Mouse (Mus musculus): ENCODE data around the gene Fstl4. TPM values are rescaled to one million over a fixed set of nuclear protein-coding genes. Genes with fewer than 3 reads are reported as not detected.

Gene Fstl4
- polyA plus RNA-seq, 1 experiment: 0.49 TPM

GRCm38 (mm10) chr11:53197111-53197510, 432.7 kb downstream of the Fstl4 start:
- H3K4me1 ChIP-seq (ENCODE audit: control insufficient read depth, insufficient read depth, insufficient read length, low read length): no peaks in the 10 kb centered on the region
- H3K27me3 ChIP-seq (ENCODE audit: control insufficient read depth, insufficient read depth, low read length): no peaks in the 10 kb centered on the region
- no peaks in the 10 kb centered on the region for H3K36me3 ChIP-seq (ENCODE audit: control insufficient read depth, insufficient read depth, low read length)
- TF ChIP-seq POLR2A (IDR thresholded peaks at IDR 0.05; ENCODE audit: low read depth, low read length): no peak
- TF ChIP-seq CTCF (IDR thresholded peaks at IDR 0.05; ENCODE audit: extremely low read depth, insufficient read length, insufficient replicate concordance, low read depth, low read length): no peak
- no peak overlapping the region for H3K4me3 ChIP-seq (ENCODE audit: low read depth, low read length)
- WGBS: 88% methylated on average over 2 of the region's 2 CpGs
- H3K27ac ChIP-seq (ENCODE audit: insufficient read depth, low read depth, low read length): no peak overlapping the region

- no peaks in the 10 kb centered on the region for H3K27me3 ChIP-seq (ENCODE audit: control insufficient read depth, insufficient read depth, low read length)
- TF ChIP-seq CTCF (IDR thresholded peaks at IDR 0.05; ENCODE audit: extremely low read depth, insufficient read length, insufficient replicate concordance, low read depth, low read length): no peak
- no peak for TF ChIP-seq POLR2A (IDR thresholded peaks at IDR 0.05; ENCODE audit: low read depth, low read length)
- no peaks in the 10 kb centered on the region for H3K4me1 ChIP-seq (ENCODE audit: control insufficient read depth, insufficient read depth, insufficient read length, low read length)
- no peak overlapping the region for H3K4me3 ChIP-seq (ENCODE audit: low read depth, low read length)
- no peaks in the 10 kb centered on the region for H3K36me3 ChIP-seq (ENCODE audit: control insufficient read depth, insufficient read depth, low read length)
- 87% methylated on average over 2 of the region's 2 CpGs for WGBS
- H3K27ac ChIP-seq (ENCODE audit: insufficient read depth, low read depth, low read length): no peak overlapping the region
Observed at GRCm38 (mm10) chr11:53202459-53203250, 438.2 kb downstream of the Fstl4 start.

GRCm38 (mm10) chr11:53210876-53211275, 446.4 kb downstream of the Fstl4 start:
- TF ChIP-seq CTCF (IDR thresholded peaks at IDR 0.05; ENCODE audit: extremely low read depth, insufficient read length, insufficient replicate concordance, low read depth, low read length) (no peak), POLR2A (IDR thresholded peaks at IDR 0.05; ENCODE audit: low read depth, low read length) (no peak)
- no peaks in the 10 kb centered on the region for H3K27me3 ChIP-seq (ENCODE audit: control insufficient read depth, insufficient read depth, low read length)
- no peaks in the 10 kb centered on the region for H3K36me3 ChIP-seq (ENCODE audit: control insufficient read depth, insufficient read depth, low read length)
- H3K4me1 ChIP-seq (ENCODE audit: control insufficient read depth, insufficient read depth, insufficient read length, low read length): no peaks in the 10 kb centered on the region
- H3K27ac ChIP-seq (ENCODE audit: insufficient read depth, low read depth, low read length): no peak overlapping the region
- 80% methylated on average over 9 of the region's 9 CpGs for WGBS
- H3K4me3 ChIP-seq (ENCODE audit: low read depth, low read length): no peak overlapping the region

- Histone ChIP-seq H3K27me3 (ENCODE audit: control insufficient read depth, insufficient read depth, low read length) (no peaks in the 10 kb centered on the region), H3K27ac (ENCODE audit: insufficient read depth, low read depth, low read length) (no peak overlapping the region), H3K4me1 (ENCODE audit: control insufficient read depth, insufficient read depth, insufficient read length, low read length) (no peaks in the 10 kb centered on the region), H3K36me3 (ENCODE audit: control insufficient read depth, insufficient read depth, low read length) (no peaks in the 10 kb centered on the region), H3K4me3 (ENCODE audit: low read depth, low read length) (no peak overlapping the region)
- WGBS: 89% methylated on average over 3 of the region's 3 CpGs
- TF ChIP-seq POLR2A (IDR thresholded peaks at IDR 0.05; ENCODE audit: low read depth, low read length) (no peak), CTCF (IDR thresholded peaks at IDR 0.05; ENCODE audit: extremely low read depth, insufficient read length, insufficient replicate concordance, low read depth, low read length) (no peak)
Observed at GRCm38 (mm10) chr11:53229011-53229410, 464.6 kb downstream of the Fstl4 start.

DNA sequence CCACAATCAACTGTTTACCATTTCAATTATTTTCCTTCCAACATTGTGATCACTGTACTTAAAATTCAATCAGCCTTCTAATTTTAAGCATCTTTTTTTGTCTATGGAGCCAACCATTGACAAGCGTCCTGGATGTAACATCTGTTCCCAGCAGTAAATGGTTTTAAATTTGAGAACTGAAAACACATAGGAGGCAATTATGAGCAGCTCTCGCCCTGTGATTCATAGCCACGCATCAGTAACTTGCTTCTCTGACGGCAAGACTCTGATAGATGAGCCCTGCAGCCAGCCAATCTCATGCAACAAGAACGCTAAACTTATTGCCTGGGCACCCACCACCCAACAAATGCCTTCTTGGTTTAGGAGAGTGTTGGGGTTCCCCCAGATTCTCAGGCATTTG, 467.4 kb downstream of the Fstl4 start:
- Histone ChIP-seq H3K4me1 (ENCODE audit: control insufficient read depth, insufficient read depth, insufficient read length, low read length) (no peaks in the 10 kb centered on the region), H3K4me3 (ENCODE audit: low read depth, low read length) (no peak overlapping the region), H3K27ac (ENCODE audit: insufficient read depth, low read depth, low read length) (no peak overlapping the region), H3K36me3 (ENCODE audit: control insufficient read depth, insufficient read depth, low read length) (no peaks in the 10 kb centered on the region), H3K27me3 (ENCODE audit: control insufficient read depth, insufficient read depth, low read length) (no peaks in the 10 kb centered on the region)
- TF ChIP-seq POLR2A (IDR thresholded peaks at IDR 0.05; ENCODE audit: low read depth, low read length): no peak
- no peak for TF ChIP-seq CTCF (IDR thresholded peaks at IDR 0.05; ENCODE audit: extremely low read depth, insufficient read length, insufficient replicate concordance, low read depth, low read length)
- 76% methylated on average over 5 of the region's 5 CpGs for WGBS

- 53% methylated on average over 9 of the region's 9 CpGs for WGBS
Observed at GRCm38 (mm10) chr11:53233590-53233989, 469.2 kb downstream of the Fstl4 start.

More at GRCm38 (mm10) chr11:53233590-53233989, 469.2 kb downstream of the Fstl4 start:
- H3K4me1 ChIP-seq (ENCODE audit: control insufficient read depth, insufficient read depth, insufficient read length, low read length): no peaks in the 10 kb centered on the region
- no peaks in the 10 kb centered on the region for H3K36me3 ChIP-seq (ENCODE audit: control insufficient read depth, insufficient read depth, low read length)
- no peak overlapping the region for H3K4me3 ChIP-seq (ENCODE audit: low read depth, low read length)
- TF ChIP-seq CTCF (IDR thresholded peaks at IDR 0.05; ENCODE audit: extremely low read depth, insufficient read length, insufficient replicate concordance, low read depth, low read length) (no peak), POLR2A (IDR thresholded peaks at IDR 0.05; ENCODE audit: low read depth, low read length) (no peak)
- H3K27me3 ChIP-seq (ENCODE audit: control insufficient read depth, insufficient read depth, low read length): no peaks in the 10 kb centered on the region
- H3K27ac ChIP-seq (ENCODE audit: insufficient read depth, low read depth, low read length): no peak overlapping the region
